Mouse (Mus musculus): ENCODE measurements around the gene Skp1a.

DNA sequence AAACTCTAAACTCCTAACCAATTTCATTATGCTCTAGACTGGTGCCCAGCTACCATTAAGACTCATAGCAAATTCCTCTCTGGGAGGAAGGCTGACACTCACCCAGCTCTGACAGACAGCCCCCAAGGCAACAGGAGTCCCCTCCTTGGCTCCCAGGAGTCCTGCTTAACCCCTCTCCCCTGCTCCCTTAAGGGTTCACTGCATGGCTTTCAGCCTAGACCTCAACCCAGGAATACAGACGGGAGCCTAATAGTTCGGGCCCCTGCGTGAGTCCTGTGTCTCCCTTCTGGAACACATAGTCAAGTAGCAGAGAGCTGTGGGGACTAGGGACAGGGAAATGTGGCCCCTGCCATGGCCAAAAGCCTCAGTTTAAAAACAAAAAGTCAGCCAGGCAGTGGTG lies 46.4 kb downstream of the Skp1a start:
- TF ChIP-seq CTCF (IDR thresholded peaks at IDR 0.05): no peak
- TF ChIP-seq POLR2A (IDR thresholded peaks at IDR 0.05; ENCODE audit: insufficient read depth, low read depth, low read length): no peak
- no peak for TF ChIP-seq EP300 (IDR thresholded peaks at IDR 0.05; ENCODE audit: insufficient read depth, low read depth, low read length)

Data from heart, adult 2 months (tissue).